11 mouse cellular contexts compared by ENCODE assay signal in the genomic region with DNA sequence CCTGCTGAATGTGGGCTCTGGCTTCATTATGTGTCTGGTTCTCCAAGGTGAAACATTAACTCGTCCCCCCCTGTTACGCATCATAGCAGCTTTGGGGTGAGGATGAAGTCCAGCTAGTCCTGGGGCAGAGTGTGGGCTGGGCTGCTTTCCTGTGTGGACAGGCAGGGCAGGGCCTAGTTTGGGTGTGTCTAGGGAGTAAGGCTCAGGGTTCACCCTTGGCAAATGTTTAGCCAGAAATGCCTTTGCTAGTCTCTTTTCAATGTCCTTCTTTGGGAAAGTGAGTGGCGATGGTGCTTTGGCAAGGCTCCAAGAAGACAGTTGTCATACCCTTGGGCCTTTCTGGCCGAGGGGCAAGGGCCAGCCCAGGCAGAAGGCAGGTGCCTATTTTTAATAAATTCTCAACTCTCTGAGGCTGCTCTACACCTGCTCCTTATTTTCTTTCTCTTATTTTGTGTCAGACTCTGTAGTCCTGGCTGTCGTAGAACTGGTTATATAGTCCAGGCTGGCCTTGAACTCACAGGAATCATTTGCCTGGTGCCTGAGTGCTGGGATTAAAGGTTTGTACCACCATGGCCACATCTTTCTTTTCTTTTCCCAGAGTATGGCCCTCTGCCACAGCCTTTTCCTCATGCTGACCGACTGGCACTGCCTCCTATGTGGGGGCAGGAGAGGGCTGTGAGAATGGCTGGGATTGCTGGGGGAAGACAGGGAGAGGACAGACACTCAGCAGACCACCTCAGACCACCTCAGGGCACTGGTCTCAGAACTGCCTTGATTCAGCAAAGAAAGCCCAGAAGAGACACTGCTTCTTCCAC. TPM values are rescaled to one million over a fixed set of nuclear protein-coding genes. Genes with fewer than 3 reads are reported as not detected.
DNase-seq lines count a peak whose midpoint lies in the region; ATAC-seq and TF ChIP-seq lines count a peak whose summit lies in the region.
"Had no signal": no experiment of that assay in that cellular context is flagged by ENCODE, and none has a peak within 500 bp of the region (broad histone marks: within the 10 kb centered on the region; RNA-seq: fewer than 3 reads in every experiment).

No protein-coding gene starts in this region.

- H3K4me2 ChIP-seq in intestine, embryonic 16.5 days (ENCODE audit: low read depth, low read length), result peak overlapping the region; percentile 13; the same call in 1 of the 2 replicates
- no peak overlapping the region for H3K4me2 ChIP-seq in kidney, postnatal 0 days (ENCODE audit: low read length)
- peak overlapping the region; percentile 13; the same call in 1 of the 2 replicates for H3K4me2 ChIP-seq in liver, postnatal 0 days (ENCODE audit: low read depth, low read length)
- no peak overlapping the region for H3K4me2 ChIP-seq in midbrain, embryonic 15.5 days
- H3K4me2 ChIP-seq: forebrain, embryonic 13.5 days had no signal

- peak; percentile 99 for ATAC-seq in intestine, embryonic 16.5 days
- peak; percentile 97 for ATAC-seq in kidney, postnatal 0 days (replicated peaks; ENCODE audit: low FRiP score, low read depth)
- ATAC-seq in liver, postnatal 0 days, result peak; percentile 99
- no peak for ATAC-seq in midbrain, embryonic 15.5 days (replicated peaks)
- ATAC-seq: activated CD4-positive, CD25-positive, alpha-beta regulatory T cell, adult 4 months; forebrain, embryonic 13.5 days had no signal

- H3K4me1 ChIP-seq in intestine, embryonic 16.5 days (ENCODE audit: control insufficient read depth, insufficient read depth, low read length), result peaks cover 41% of the 10 kb centered on the region
- peaks cover 16% of the 10 kb centered on the region for H3K4me1 ChIP-seq in kidney, postnatal 0 days (replicated peaks; ENCODE audit: insufficient read depth, low read length)
- H3K4me1 ChIP-seq in liver, postnatal 0 days (ENCODE audit: insufficient read depth), result peaks cover 18% of the 10 kb centered on the region
- peaks cover 4% of the 10 kb centered on the region for H3K4me1 ChIP-seq in midbrain, embryonic 15.5 days

- DNase-seq in heart, adult 11 months, result peak; percentile 87
- DNase-seq in heart, adult 8-10 months (ENCODE audit: low spot score), result no peak
- peak; percentile 67 for DNase-seq in kidney, postnatal 0 days (ENCODE audit: low spot score)
- DNase-seq in liver, postnatal 0 days, result peak; percentile 72
- no peak for DNase-seq in layer of hippocampus, adult 11-12 months (ENCODE audit: low spot score)
- DNase-seq in thymus, adult 18-20 months, result no peak
- DNase-seq: layer of hippocampus, postnatal 36 days had no signal

- H3K4me3 ChIP-seq in intestine, embryonic 16.5 days (ENCODE audit: low read length), result no peak overlapping the region
- no peak overlapping the region for H3K4me3 ChIP-seq in kidney, postnatal 0 days (replicated peaks; ENCODE audit: low read depth, low read length)
- no peak overlapping the region for H3K4me3 ChIP-seq in liver, postnatal 0 days (ENCODE audit: low read depth, low read length)
- no peak overlapping the region for H3K4me3 ChIP-seq in midbrain, embryonic 15.5 days
- H3K4me3 ChIP-seq: forebrain, embryonic 13.5 days had no signal

- peak overlapping the region; percentile 86 for H3K27ac ChIP-seq in intestine, embryonic 16.5 days (ENCODE audit: low read length)
- peak overlapping the region; percentile 81 for H3K27ac ChIP-seq in kidney, postnatal 0 days
- H3K27ac ChIP-seq in liver, postnatal 0 days (ENCODE audit: low read depth), result peak overlapping the region; percentile 85
- H3K27ac ChIP-seq in midbrain, embryonic 15.5 days, result no peak overlapping the region
- H3K27ac ChIP-seq: forebrain, embryonic 13.5 days had no signal

- H3K9ac ChIP-seq in intestine, embryonic 16.5 days (ENCODE audit: low read depth, low read length), result peak overlapping the region; percentile 4
- no peak overlapping the region for H3K9ac ChIP-seq in kidney, postnatal 0 days (ENCODE audit: low read depth, low read length)
- H3K9ac ChIP-seq in liver, postnatal 0 days (replicated peaks), result no peak overlapping the region
- H3K9ac ChIP-seq in midbrain, embryonic 15.5 days, result no peak overlapping the region
- H3K9ac ChIP-seq: forebrain, embryonic 13.5 days had no signal

- H3K36me3 ChIP-seq in intestine, embryonic 16.5 days (ENCODE audit: control insufficient read depth, insufficient read depth, low read length), result no peaks in the 10 kb centered on the region
- H3K36me3 ChIP-seq in kidney, postnatal 0 days (ENCODE audit: insufficient read depth, low read length), result no peaks in the 10 kb centered on the region
- no peaks in the 10 kb centered on the region for H3K36me3 ChIP-seq in liver, postnatal 0 days (replicated peaks; ENCODE audit: insufficient read depth, low read length)
- H3K36me3 ChIP-seq in midbrain, embryonic 15.5 days (replicated peaks), result no peaks in the 10 kb centered on the region

- no peaks in the 10 kb centered on the region for H3K9me3 ChIP-seq in intestine, embryonic 16.5 days (ENCODE audit: control insufficient read depth, low read length)
- no peaks in the 10 kb centered on the region for H3K9me3 ChIP-seq in kidney, postnatal 0 days (replicated peaks; ENCODE audit: low read length)
- no peaks in the 10 kb centered on the region for H3K9me3 ChIP-seq in liver, postnatal 0 days (ENCODE audit: low read length)
- no peaks in the 10 kb centered on the region for H3K9me3 ChIP-seq in midbrain, embryonic 15.5 days
- H3K9me3 ChIP-seq: forebrain, embryonic 13.5 days had no signal

- no peaks in the 10 kb centered on the region for H3K27me3 ChIP-seq in intestine, embryonic 16.5 days (replicated peaks; ENCODE audit: control insufficient read depth, insufficient read depth, low read length)
- H3K27me3 ChIP-seq in kidney, postnatal 0 days (ENCODE audit: insufficient read depth, low read length), result no peaks in the 10 kb centered on the region
- no peaks in the 10 kb centered on the region for H3K27me3 ChIP-seq in liver, postnatal 0 days (ENCODE audit: insufficient read depth, low read length)
- H3K27me3 ChIP-seq in midbrain, embryonic 15.5 days (replicated peaks), result no peaks in the 10 kb centered on the region

- no peak for TF ChIP-seq CTCF in kidney, postnatal 0 days (IDR thresholded peaks at IDR 0.05; ENCODE audit: low read depth)
- TF ChIP-seq CTCF in liver, postnatal 0 days (IDR thresholded peaks at IDR 0.05; ENCODE audit: low read depth), result no peak

- WGBS in intestine, embryonic 16.5 days, result 46% methylated on average over 6 of the region's 6 CpGs
- 51% methylated on average over 6 of the region's 6 CpGs for WGBS in kidney, postnatal 0 days
- 57% methylated on average over 6 of the region's 6 CpGs for WGBS in liver, postnatal 0 days (ENCODE audit: insufficient replicate concordance)
- 79% methylated on average over 6 of the region's 6 CpGs for WGBS in midbrain, embryonic 15.5 days

- peak; percentile 43; the same call in 1 of the 2 replicates for TF ChIP-seq EP300 in liver, postnatal 0 days (IDR thresholded peaks at IDR 0.05; ENCODE audit: low read depth)

RNA-seq across cellular contexts. Expression of gene Fzd5, which starts 50.4 kb away (rescaled TPM):
- 1 to 10 TPM; 3.9 to 4.4 (median 4.3) TPM for total RNA-seq in heart, adult 8-10 months (2022)
- 5.7 and 6.1 TPM in 2 replicates for polyA plus RNA-seq in intestine, embryonic 16.5 days (2015; fragmentation: Nextera tagmentation; extraction: Ambion mirVana)
- 1.9 and 2.5 TPM in 2 replicates for polyA plus RNA-seq in kidney, postnatal 0 days (2015; fragmentation: Nextera tagmentation; extraction: Ambion mirVana)
- 0.94 and 0.99 TPM in 2 replicates for polyA plus RNA-seq in liver, postnatal 0 days (2015; fragmentation: Nextera tagmentation; extraction: Ambion mirVana)
- polyA plus RNA-seq in midbrain, embryonic 15.5 days (2015; fragmentation: Nextera tagmentation; extraction: Ambion mirVana), result 0.45 and 0.50 TPM in 2 replicates

Comparison
In these comparisons a context has a peak if more than half of its experiments do, and no peak if none do; other contexts are left out.
1. DNase-seq: peak in heart, adult 11 months (single experiment), kidney, postnatal 0 days (single experiment) and liver, postnatal 0 days (single experiment); none in heart, adult 8-10 months (single experiment), layer of hippocampus, adult 11-12 months (single experiment) and thymus, adult 18-20 months (0 of 2).
2. H3K4me2 ChIP-seq: peak in intestine, embryonic 16.5 days (single experiment) and liver, postnatal 0 days (single experiment); none in kidney, postnatal 0 days (single experiment) and midbrain, embryonic 15.5 days (single experiment).